Mouse (Mus musculus) 416B (cell line): ENCODE measurements at regions not wholly inside any gene's neighbourhood (a gene's known extent, or its start where the extent isn't known, plus 50 kb on each side); places are given as distances from the start of the nearest gene placed in this dataset.
"Not testable (repeated sequence)": the region's sequence is repeated elsewhere in the genome, so short reads cannot be mapped to it uniquely, and the experiment has no call there.

Source experiments
- DNase-seq: peaks from one replicate; pipeline ENCODE4 v3.0.0; 2011; ENCODE audit warnings: low read depth

DNA sequence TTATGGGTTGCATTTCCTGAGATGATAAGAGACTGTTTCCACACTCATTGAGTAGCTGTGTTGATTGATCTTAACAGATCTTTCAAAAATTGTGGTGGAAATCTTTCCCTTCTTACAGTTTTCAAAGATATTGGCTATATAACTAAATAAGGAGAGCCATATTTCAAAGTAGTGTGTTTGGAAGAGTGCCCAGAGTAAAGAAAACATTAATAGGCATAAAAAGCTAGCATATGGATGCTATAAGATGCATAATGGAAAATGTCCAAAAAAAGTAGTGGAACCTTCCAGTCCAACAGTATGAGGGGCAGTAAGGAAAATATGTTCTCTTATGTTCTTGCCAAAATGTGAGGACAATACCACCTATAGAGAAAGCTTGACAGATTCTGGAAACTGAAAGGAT lies 137.2 kb upstream of the Speer3 start:
- DNase-seq = no peak

DNA sequence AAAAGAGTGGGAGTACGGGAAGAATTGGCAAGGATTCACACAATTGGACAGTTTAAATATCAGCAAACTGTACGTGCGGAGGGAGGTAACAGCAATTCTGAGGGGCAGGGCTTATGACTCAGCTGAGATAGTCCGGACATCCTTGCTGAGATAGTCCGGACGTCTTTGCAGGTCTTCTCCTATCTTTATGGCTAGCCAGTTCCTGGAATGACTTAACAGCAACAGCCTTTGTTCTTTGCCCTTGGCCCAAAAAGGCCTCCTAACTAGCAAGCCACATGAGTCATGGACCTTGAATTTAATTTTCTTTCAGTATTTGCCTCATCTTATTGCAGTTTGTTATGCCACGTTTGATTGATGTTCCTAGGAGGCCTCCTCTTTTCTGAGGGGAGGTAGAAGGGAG lies 133.1 kb upstream of the Speer3 start:
- DNase-seq = not testable (repeated sequence)

DNA sequence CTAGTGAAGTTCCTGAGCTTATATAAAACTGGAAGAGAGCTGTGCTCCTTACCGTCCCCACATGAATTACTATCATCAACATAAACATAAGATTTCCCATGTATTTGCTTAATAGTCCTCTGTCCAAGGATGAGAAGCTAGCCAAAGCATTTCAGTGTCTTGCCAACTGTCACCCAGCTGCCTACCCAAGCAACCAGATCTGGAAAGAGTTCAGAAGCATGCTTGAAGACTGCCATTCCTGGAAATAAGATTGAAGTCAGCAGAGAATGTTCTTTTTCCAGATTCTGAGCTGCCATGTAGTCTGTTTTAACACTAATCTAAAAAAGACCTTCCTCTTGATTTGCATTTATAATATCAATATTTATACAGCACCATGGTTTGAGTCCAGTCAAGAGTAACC lies 131.9 kb upstream of the Speer3 start:
- no peak for DNase-seq

DNA sequence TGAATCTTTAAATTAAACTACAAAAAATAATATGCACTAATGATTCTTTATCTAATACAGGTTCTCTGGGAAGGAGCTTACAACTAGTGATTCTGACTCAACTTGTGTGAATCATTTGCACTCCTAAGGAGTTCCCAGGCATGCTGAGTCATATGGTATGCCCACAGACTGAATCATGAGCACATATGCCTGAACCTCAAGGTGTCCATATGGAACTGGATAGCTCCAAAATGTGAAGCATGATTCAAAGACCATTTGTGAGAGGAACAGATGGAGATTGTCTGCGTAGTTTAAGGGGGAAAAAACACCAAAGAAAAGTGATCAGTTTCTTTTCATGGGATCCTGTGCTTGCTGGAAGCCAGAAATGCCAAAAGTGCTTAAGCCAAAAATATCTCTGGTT lies 124.0 kb upstream of the Speer3 start:
- DNase-seq = peak; percentile 55

DNA sequence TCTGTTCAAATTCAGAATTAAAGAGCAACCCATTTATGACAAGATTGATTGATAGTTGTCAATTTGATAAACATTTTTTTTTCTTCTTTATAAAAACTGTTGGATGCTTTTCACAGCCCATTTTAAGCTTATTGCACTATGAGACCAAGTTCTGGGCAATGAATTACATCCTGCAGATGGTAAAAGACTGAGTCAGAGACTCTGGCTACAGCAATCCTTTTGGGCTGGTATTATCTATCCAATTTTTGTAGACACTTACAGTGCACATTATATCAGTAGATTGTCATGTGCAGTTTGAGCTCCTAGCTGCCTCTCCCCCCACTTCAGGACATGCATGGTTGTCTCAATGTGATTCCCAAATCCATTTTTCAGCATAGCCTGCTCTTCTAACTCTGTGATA lies 122.6 kb upstream of the Speer3 start:
- no peak for DNase-seq

DNA sequence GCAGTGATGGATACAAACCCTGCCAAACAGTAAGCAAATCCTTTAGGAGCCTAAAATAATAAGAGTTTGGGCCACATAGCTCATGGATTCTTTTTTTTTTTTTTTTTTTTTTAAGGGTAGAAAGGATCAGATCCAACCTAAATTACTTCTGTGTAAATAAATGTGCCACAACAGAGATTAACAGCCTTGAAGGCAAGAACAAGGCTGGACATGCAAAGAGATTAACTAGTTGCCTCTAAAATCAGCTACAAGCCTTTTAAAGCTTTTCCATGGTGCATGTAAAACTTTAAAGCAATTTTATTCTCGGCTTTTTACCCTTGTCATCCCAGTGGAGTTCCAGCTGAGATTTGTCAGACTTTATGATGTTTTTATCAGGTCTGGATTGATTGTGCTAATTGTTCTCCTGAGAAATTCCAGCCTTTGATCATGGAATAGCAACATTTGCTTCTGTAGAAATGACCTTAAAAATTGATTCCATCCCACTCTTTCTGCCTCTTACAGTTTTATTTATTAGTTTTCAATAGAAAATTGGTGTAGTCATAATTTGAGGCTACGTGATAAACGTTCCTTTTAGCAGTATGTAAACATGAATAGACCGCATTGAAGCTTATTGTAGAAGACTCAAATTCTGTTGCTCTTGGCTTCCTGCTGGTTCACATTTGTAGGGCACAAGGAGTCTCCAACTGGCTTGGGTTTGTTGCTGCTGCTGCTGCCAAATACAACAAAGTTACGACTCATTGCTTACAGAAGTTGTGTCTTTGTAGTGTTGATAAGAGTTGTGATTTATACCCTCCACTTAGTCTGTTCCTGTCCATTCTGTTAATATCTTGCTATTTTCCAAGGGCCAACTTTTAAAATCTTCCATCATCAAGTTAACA lies 100.3 kb upstream of the Speer3 start:
- DNase-seq = no peak

DNA sequence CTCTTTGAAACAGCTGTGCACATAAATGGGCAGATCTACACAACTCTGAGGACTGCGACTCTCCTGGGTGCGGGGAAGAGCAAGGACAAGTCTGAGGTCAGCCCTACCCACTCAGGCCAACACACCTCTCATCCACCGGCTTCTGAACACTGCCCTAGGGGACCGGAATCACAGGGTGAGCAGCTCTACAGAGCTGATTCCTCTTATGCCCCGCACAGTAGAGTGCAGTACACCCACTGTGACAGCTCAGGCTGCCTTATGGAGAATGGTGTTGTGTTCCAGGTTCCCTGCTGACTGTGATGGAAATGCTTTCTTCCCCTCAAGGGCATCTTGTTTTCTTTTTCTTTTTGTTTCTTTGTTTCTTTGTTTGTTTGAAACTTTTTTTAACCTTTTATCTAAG lies 96.6 kb upstream of the Speer3 start:
- no peak for DNase-seq
